Mouse (Mus musculus): ENCODE data around the gene Elp6. TPM values are rescaled to one million over a fixed set of nuclear protein-coding genes. Genes with fewer than 3 reads are reported as not detected.

Elp6 gene
- total RNA-seq (2017): 3.6 and 5.3 TPM in 2 replicates

DNA sequence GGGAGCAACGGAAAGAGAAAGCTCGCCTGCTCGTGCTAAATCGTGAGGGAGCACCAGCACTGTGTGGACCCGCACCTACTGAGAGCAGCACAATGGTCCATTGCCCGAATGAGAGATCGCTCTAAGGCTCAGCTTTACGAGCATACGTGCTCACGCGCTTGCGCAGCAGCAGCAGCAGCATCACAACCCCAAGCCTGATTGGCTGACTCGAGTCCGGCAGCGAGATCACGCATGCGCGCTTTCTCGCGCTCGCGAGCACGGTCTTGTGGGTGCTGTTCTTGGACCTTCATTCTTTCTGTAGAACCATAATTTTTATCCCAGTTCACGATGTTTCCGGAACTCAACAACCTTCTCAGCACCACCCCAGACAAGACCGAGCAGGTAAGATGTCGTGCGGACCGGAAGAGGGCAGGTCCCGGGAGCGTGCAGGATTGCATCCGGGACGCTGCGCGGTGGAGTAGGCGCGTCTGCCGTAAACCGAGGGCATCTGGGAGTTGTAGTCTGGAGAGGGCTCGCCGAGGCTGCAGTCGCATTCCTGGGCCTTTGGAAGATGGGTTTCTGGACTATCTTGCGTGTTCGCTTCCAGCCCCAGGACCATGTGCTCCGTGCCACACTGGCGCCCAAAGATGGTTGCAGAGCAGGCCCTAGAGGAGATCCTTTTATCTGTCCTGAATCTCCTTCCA is at the start of gene Elp6:
TSS of gene Elp6 (plus strand) at position 205 of the 683 bp plus-strand sequence.
- peak; percentile 96 to 97 for ATAC-seq (replicated peaks in 1 of 2; ENCODE audit: insufficient read depth in 1 of 2, low FRiP score in 2 of 2, low TSS enrichment in 1 of 2, low read depth in 1 of 2, poor library complexity in 2 of 2, severe bottlenecking in 2 of 2)

DNA sequence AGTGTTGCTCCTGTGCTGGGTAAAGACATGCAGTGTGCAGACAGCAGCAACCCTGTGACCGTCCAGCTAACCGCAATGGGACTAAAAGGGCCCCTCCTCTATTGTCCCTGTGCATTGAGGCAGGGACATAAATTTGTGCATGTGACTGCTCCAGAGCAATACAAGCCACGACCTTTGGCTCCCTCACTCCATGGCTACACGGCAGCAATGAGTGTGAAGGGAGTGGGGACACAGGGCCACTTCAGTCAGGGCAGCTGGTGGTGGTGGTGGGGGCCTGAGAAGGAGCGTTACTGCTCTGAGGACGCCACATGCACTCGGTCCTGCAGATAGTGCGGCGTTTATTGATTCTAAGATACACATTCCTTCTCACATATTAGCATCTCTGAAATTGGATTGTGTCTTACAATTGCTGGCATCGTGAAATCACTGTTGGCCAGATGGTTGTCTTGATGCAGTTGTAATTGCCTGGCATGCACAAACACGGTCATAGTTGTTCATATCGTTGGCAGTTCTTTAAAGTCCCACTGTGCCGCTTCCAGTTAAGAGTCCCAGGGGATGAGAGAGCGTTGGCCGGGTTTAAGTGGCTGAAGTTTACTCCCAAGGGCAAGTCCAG is 49.5 kb upstream of the Elp6 start:
- no peak for ATAC-seq (replicated peaks in 1 of 2; ENCODE audit: insufficient read depth in 1 of 2, low FRiP score in 2 of 2, low TSS enrichment in 1 of 2, low read depth in 1 of 2, poor library complexity in 2 of 2, severe bottlenecking in 2 of 2)

DNA sequence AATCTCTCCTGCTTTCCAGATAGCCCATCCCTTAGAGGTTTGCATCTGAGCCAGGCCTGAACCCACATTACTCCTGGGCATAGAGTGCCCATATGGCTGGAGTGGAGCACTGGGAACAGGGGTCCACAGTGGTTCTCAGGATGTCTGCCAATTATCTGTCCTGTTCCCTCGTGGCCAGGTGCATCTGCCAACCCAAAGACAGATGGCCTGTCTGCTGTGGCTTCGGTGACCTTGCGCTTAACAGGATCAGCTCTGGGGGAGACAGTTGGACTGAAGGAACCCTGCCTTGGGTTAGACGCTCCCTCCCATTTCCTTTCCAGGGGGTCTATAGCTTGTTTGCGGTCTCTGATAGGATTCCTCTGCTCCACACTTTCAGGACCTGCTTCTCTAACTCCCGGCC is 46.3 kb upstream of the Elp6 start:
- ATAC-seq (replicated peaks in 1 of 2; ENCODE audit: insufficient read depth in 1 of 2, low FRiP score in 2 of 2, low TSS enrichment in 1 of 2, low read depth in 1 of 2, poor library complexity in 2 of 2, severe bottlenecking in 2 of 2): no peak

DNA sequence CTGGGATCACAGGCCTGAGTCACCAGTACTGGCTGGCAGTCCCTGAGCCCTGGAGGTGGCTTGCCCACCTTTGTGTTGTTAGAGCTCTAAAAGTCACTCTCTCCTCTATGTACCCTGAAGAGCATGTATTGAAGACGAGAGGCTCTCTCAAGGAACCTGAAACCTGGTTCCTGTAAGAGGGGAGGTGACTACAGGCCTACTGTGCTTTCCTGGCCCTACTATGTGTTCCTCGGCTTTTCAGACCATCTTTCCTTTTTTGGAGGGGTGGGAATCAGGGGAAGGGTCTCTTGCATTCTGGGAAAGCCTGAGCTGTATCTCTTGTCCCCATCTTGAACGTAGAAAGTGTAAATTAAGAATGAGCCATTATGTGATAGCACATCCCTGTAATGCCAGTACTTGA is 45.9 kb upstream of the Elp6 start:
- no peak for ATAC-seq (replicated peaks in 1 of 2; ENCODE audit: insufficient read depth in 1 of 2, low FRiP score in 2 of 2, low TSS enrichment in 1 of 2, low read depth in 1 of 2, poor library complexity in 2 of 2, severe bottlenecking in 2 of 2)

DNA sequence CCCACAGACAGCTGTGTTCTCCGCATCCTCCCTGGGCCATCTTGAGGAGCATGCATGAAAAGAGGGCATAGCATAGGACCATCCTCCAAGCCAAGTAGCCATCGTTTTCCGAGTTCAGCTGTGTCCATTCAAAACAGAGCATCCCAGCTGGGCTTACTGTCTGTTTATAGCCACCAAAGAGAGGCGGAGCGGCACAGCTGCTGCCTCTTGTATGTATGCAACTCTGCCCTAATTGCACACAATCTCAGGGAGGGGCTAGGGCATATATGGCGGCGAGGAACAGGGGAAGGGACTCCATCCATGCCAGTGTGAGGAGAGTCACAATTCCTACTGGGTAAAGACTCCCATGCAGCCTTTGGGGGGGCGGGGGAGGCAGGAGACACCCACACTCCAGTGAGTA is 41.8 kb upstream of the Elp6 start:
- ATAC-seq (replicated peaks in 1 of 2; ENCODE audit: insufficient read depth in 1 of 2, low FRiP score in 2 of 2, low TSS enrichment in 1 of 2, low read depth in 1 of 2, poor library complexity in 2 of 2, severe bottlenecking in 2 of 2): no peak

DNA sequence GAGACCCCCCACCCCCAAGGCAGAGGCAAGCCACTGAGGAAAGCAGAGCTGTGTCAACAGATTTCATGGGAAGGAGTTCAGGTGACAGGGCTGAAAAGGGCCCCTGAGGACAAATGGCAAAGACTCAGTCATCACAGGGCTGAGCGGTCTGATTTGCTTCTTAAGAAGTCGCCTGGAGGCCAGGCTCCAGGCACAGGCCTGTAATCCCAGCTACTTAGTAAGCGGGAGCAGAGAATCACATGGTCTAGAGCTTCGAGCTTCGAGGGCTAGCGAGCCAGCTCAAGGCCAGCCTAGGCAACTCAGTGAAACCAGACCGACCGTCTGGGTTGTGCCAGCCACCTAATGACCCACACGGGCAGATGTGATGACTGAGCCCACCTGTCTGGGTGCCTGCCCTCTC is 40.0 kb upstream of the Elp6 start:
- ATAC-seq (replicated peaks in 1 of 2; ENCODE audit: insufficient read depth in 1 of 2, low FRiP score in 2 of 2, low TSS enrichment in 1 of 2, low read depth in 1 of 2, poor library complexity in 2 of 2, severe bottlenecking in 2 of 2): no peak

DNA sequence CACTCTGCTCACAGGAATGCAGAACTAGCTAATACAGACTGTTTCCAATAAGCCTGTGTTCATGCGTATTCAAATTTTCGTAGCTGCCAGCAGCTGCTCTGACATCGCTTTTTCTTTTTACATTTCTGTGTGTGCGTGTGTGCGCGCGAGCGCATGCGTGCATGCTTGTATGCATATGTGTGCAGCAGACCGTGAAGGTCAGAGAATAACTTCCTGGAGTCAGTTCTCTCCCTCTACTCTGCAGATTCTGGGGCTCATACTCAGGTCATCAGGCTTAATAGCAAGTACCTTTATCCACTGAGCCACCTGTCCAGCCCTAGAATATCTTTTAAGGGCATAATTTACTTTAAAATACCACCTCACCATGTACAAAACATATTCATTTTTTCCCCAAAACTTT is 36.6 kb upstream of the Elp6 start:
- no peak for ATAC-seq (replicated peaks in 1 of 2; ENCODE audit: insufficient read depth in 1 of 2, low FRiP score in 2 of 2, low TSS enrichment in 1 of 2, low read depth in 1 of 2, poor library complexity in 2 of 2, severe bottlenecking in 2 of 2)

DNA sequence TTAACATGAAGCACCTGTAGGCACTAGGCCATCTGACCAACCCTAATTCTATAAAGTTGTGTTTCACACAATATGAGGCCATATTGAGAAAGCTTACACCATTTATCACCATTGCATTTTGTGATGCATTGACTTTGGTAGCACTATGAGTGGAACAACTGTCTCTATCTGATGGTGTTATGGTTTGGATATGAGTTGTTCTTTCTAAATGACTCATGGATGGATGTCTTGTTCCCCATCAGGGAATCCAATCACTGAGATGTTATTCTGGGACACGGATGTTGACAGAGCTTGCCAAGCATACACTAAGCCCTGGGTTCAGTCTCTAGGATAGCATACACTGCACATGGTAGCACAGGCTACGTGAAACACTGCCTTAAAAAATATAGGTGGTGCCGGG is 32.6 kb upstream of the Elp6 start:
- ATAC-seq (replicated peaks in 1 of 2; ENCODE audit: insufficient read depth in 1 of 2, low FRiP score in 2 of 2, low TSS enrichment in 1 of 2, low read depth in 1 of 2, poor library complexity in 2 of 2, severe bottlenecking in 2 of 2): no peak

DNA sequence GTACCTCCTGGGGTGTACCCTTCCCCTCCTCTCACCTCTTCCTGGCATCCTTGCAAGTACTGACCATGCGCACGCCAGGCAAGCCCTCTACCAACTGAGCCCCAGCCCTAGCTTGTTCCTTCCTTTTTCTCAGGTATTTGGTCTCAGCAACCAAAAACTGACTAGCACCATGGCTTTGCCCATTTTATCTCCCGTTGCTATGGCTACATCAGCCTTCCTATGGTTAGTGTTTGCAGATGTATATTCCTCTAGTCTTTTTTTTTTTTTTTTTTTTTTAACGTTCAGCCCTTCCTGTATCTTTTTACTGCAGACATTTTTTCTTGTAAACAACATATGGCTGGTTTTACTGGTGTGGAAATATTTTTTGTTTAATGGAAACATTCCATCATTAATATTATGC is 31.5 kb upstream of the Elp6 start:
- no peak for ATAC-seq (replicated peaks in 1 of 2; ENCODE audit: insufficient read depth in 1 of 2, low FRiP score in 2 of 2, low TSS enrichment in 1 of 2, low read depth in 1 of 2, poor library complexity in 2 of 2, severe bottlenecking in 2 of 2)

DNA sequence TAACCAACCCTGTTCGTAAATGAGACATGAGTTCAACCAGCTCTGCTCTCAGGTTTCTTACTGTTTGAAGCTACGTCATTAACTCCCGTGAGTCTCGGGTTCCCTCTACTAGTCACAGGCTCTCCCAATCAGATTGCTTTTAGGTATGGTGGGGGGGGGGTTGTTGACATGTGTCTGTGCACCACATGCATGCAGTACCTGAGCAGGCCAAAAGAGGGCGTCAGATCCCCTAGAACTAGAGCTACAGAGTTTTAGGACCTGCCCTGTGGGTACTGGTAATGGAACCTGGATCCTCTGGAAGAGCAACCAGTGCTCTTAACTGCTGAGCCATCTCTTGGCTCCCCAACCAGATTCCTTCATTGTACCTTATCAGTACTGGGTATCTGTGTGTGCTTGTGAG is 29.1 kb upstream of the Elp6 start:
- ATAC-seq (replicated peaks in 1 of 2; ENCODE audit: insufficient read depth in 1 of 2, low FRiP score in 2 of 2, low TSS enrichment in 1 of 2, low read depth in 1 of 2, poor library complexity in 2 of 2, severe bottlenecking in 2 of 2): no peak

DNA sequence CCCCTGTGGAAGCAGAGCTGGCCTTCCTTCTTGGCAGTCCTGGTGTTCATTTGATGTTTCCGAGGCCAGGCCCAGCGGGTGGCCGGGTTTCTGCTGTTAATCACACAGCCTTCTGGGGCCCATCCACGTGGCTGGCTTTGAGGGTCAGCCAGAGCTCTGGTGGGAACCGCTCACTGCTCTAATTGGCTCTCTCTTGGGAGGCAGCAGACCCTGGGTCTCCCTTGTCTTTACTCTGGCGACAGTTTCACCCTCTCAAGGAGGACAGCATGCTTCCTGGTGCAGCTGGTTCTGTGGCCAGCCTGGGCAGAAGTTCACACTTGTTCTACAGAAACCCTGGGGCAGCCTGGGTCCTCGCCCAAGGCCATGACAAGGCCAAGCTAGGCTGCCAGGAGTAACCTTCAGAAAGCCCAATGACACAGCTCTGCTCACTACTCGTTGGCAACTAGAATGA is 27.5 kb upstream of the Elp6 start:
- no peak for ATAC-seq (replicated peaks in 1 of 2; ENCODE audit: insufficient read depth in 1 of 2, low FRiP score in 2 of 2, low TSS enrichment in 1 of 2, low read depth in 1 of 2, poor library complexity in 2 of 2, severe bottlenecking in 2 of 2)

DNA sequence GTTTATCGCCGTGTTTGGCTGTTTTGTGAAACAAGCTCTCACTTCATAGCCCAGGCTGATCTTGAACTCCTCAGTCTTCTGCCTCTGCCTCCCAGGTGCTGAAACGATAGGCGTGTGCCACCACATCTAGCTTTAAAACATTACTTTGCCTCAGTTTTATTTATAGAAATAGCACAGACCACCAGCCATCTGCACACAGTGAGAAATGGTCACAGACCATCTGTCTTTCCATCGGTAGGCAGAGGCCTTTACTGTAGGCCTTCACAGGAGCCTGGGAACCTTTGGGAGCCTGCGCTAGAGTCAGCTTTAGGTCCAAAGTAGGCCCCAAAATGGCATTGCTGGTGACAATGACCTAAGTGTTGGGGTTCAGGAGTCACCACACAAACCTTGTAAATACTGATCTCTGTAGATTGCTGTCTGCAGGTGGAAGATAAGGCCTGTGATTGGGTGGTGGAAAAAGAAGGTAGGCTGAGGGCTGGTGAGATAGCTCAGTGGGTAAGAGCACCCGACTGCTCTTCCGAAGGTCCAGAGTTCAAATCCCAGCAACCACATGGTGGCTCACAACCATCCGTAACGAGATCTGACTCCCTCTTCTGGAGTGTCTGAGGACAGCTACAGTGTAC is 20.8 kb upstream of the Elp6 start:
- ATAC-seq (replicated peaks in 1 of 2; ENCODE audit: insufficient read depth in 1 of 2, low FRiP score in 2 of 2, low TSS enrichment in 1 of 2, low read depth in 1 of 2, poor library complexity in 2 of 2, severe bottlenecking in 2 of 2): no peak

DNA sequence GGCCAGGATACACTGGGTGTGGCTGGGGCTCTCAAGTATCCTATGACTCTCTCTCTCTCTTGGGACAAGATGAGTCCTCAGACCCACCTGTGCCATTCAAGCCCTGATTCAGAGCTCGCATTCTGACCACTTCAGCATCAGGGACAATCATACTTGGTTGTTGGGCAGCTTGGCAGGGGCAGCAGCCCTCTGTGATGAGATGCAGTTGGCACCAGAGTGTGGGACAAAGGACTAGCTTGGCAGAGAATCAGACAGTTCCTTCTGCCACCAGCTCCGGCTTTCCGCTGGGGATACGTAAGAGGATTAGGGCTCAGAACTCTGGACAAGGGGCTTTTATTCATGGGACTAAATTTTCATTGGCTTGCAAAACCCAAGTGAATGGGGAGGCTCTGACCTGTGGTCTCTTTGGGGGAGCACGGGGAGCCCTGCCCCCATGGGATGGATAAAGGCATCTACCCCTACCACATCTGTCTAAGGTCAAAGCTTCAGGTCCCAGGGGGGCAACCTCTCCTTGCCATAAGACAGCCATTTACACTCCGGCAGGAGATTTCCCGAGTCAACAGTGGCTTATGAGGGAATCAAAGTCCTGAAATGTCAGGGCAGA is 17.6 kb upstream of the Elp6 start:
- ATAC-seq (replicated peaks in 1 of 2; ENCODE audit: insufficient read depth in 1 of 2, low FRiP score in 2 of 2, low TSS enrichment in 1 of 2, low read depth in 1 of 2, poor library complexity in 2 of 2, severe bottlenecking in 2 of 2): no peak

DNA sequence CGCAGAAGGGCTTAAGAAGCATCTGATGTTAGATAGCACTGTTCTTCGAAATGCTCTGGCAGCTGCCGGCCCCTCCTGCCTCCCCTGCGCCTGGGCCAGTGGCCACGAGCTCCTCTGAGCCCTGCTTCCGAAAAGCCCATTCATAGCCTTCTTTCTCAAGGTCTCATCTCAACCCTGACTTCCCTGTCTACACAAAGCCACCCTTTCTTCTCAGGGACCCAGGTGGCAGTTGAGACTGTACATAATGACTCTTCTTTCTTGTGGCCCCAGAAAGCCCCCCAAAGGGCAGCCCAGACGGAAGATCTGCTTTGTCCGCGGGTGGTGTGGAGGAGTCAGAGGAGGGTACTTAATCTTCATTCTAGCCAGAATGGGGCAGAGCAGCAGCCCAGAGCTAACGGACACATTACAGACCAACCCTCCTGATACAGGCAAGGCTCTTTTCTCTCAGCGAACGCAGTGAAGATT is 11.7 kb upstream of the Elp6 start:
- no peak for ATAC-seq (replicated peaks in 1 of 2; ENCODE audit: insufficient read depth in 1 of 2, low FRiP score in 2 of 2, low TSS enrichment in 1 of 2, low read depth in 1 of 2, poor library complexity in 2 of 2, severe bottlenecking in 2 of 2)

DNA sequence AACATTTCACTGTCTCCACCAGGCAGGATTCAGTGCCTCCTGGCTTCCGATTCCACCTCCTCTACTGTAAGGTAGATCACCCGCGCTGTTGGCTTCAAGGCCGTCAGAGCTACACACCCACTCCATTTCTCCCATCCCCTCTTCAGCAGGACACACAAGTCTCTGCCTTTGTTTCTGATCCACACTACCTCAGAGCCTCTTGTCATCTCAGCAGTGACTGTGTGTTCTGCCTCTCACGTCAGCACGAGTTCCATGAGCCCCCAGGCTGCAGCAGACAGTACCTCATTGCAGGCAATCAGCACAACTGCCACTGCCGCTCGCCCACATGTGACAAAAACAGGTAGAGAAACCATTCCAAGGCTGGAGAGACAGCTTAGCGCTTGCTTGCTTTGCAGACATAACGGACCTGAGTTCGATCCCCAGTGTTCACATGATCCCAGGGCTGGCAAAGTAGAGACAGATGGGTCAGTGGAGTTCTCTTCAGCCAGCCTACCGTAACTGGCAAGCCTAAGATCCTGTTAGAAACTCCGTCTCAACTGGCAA is 11.0 kb upstream of the Elp6 start:
- ATAC-seq (replicated peaks in 1 of 2; ENCODE audit: insufficient read depth in 1 of 2, low FRiP score in 2 of 2, low TSS enrichment in 1 of 2, low read depth in 1 of 2, poor library complexity in 2 of 2, severe bottlenecking in 2 of 2): no peak

DNA sequence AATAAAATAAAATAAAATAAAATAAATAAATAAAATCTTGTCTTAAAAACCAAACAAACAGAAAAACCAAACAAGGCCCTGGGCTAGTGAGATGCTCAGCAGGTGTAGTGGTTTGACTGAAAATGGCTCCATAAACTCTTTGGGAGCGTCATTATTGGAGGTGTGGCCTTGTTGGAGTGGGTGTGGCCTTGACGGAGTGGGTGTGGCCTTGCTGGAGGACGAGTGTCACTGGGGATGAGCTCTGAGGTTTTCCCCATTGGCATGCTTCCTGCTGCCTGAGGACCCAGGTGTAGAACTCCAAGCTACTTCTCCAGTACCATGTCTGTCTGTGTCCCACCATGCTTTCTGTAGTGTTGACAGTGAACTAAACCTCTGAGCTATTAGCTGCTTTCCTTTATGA is 10.2 kb upstream of the Elp6 start:
- no peak for ATAC-seq (replicated peaks in 1 of 2; ENCODE audit: insufficient read depth in 1 of 2, low FRiP score in 2 of 2, low TSS enrichment in 1 of 2, low read depth in 1 of 2, poor library complexity in 2 of 2, severe bottlenecking in 2 of 2)

DNA sequence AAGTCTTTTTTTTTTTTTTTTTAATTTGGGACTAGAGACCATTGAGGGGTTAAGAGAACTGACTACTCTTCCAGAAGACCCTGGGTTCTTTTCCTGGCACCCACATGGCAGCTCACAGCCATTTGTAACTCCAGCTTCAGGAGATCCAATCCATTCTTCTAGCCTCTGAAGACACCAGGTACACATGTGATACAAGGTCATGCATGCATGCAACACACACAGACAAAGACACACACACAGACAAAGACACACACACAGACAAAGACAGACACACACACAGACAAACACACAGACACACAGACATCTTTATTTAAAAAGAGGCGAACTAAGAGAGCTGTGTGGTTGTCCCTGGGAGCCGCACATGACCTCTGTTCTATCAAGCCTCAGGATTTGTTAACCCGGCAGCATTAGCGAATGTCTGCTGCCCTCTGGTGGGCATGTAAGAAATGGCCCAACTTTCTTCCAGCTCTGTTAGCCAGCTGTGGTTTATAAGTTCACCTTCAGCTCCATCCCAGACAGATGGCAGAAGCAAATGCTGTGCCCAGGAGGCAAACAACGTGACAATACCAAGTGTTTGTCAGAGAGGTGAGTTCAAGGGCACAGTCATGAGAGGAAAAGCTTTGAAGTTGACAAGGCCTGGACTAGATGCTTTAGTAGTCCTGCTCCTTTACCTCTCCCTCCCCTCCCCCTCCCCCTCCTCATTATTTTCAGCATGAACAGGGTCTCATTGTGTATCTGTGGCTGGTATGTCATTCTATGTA is 7.9 kb upstream of the Elp6 start:
- peak; percentile 91 to 92 for ATAC-seq (replicated peaks in 1 of 2; ENCODE audit: insufficient read depth in 1 of 2, low FRiP score in 2 of 2, low TSS enrichment in 1 of 2, low read depth in 1 of 2, poor library complexity in 2 of 2, severe bottlenecking in 2 of 2)

Measured in hematopoietic stem cell, adult 5-6 weeks (primary cell).